Mouse (Mus musculus) liver, embryonic 14.5 days (tissue): ENCODE measurements around the gene Prkab1.
A peak's percentile ranks its signal among the peaks of the same experiment; 100 is the strongest.

Source experiments
- CTCF ChIP-seq: IDR thresholded peaks from 2 replicates; pipeline ENCODE4 v1.5.1; 2016; ENCODE audit warnings: antibody characterized with exemption, low read depth, control low read depth
- EP300 ChIP-seq: IDR thresholded peaks from 2 replicates; pipeline ENCODE4 v1.6.1; 2016; ENCODE audit warnings: antibody characterized with exemption, low read depth

GRCm38 (mm10) chr5:116029071-116029470 lies 4.8 kb upstream of the Prkab1 start:
- TF ChIP-seq CTCF = no peak
- TF ChIP-seq EP300 = peak; percentile 75
